Mouse (Mus musculus): Measurements from ENCODE around the gene Micu2. TPM values are rescaled to one million over a fixed set of nuclear protein-coding genes. Genes with fewer than 3 reads are reported as not detected.
A peak's percentile ranks its signal among the peaks of the same experiment; 100 is the strongest.
"Not testable (repeated sequence)": the region's sequence is repeated elsewhere in the genome, so short reads cannot be mapped to it uniquely, and the experiment has no call there.

Micu2 gene
- total and polyA plus RNA-seq, 3 experiments = 22.1 to 77.7 (median 70.3) TPM

GRCm38 (mm10) chr14:57921428-57922131 is 77.5 kb downstream of the Micu2 start:
- TF ChIP-seq POLR2A (IDR thresholded peaks at IDR 0.05; ENCODE audit: insufficient read depth, low read depth, low read length) = 0 out of 2 replicates have a peak, but pooled peaks have one; percentile 28
- TF ChIP-seq EP300 (IDR thresholded peaks at IDR 0.05; ENCODE audit: insufficient read depth, low read depth, low read length) = peak; percentile 79
- TF ChIP-seq CTCF (IDR thresholded peaks at IDR 0.05) = no peak
- H3K4me3 ChIP-seq = no peak overlapping the region
- intact Hi-C loops (cut with DNase I) = no loop called here
- H3K9ac ChIP-seq (ENCODE audit: low read depth, low read length) = no peak overlapping the region
- H3K27ac ChIP-seq = peak overlapping the region; percentile 77
- H3K4me1 ChIP-seq (ENCODE audit: control insufficient read depth, insufficient read depth, low read length) = peaks cover 5% of the 10 kb centered on the region
- DNase-seq = peak in 1 of 2 experiments; percentile 51
- WGBS = 26% methylated on average over 10 of the region's 10 CpGs
- no peaks in the 10 kb centered on the region; the same call in 1 of the 2 replicates for H3K36me3 ChIP-seq (ENCODE audit: control insufficient read depth, insufficient read depth, low read length)
- no peaks in the 10 kb centered on the region for H3K27me3 ChIP-seq (ENCODE audit: control insufficient read depth, insufficient read depth, low read length)
- no peaks in the 10 kb centered on the region for H3K79me2 ChIP-seq (replicated peaks; ENCODE audit: control insufficient read depth, insufficient read depth, low read length)

GRCm38 (mm10) chr14:57920568-57921310 is 78.3 kb downstream of the Micu2 start:
- H3K4me3 ChIP-seq = 0 out of 2 replicates have a peak overlapping the region, but pooled peaks have one; percentile 11
- peaks cover 5% of the 10 kb centered on the region for H3K4me1 ChIP-seq (ENCODE audit: control insufficient read depth, insufficient read depth, low read length)
- no peaks in the 10 kb centered on the region; the same call in none of the 2 replicates for H3K36me3 ChIP-seq (ENCODE audit: control insufficient read depth, insufficient read depth, low read length)
- no peak for TF ChIP-seq CTCF (IDR thresholded peaks at IDR 0.05)
- intact Hi-C loops (cut with DNase I) = no loop called here
- H3K9ac ChIP-seq (ENCODE audit: low read depth, low read length) = no peak overlapping the region
- H3K79me2 ChIP-seq (replicated peaks; ENCODE audit: control insufficient read depth, insufficient read depth, low read length) = no peaks in the 10 kb centered on the region
- peak overlapping the region; percentile 77 for H3K27ac ChIP-seq
- no peaks in the 10 kb centered on the region for H3K27me3 ChIP-seq (ENCODE audit: control insufficient read depth, insufficient read depth, low read length)
- 41% methylated on average over 18 of the region's 18 CpGs for WGBS
- DNase-seq = peak in 1 of 2 experiments; percentile 26

- intact Hi-C loops (cut with DNase I) = loop anchor here (10.0 kb wide), 1 partner anchor 545 kb away; no protein-coding TSS in a partner anchor
- no peak for TF ChIP-seq EP300 (IDR thresholded peaks at IDR 0.05; ENCODE audit: insufficient read depth, low read depth, low read length)
- no peak for TF ChIP-seq CTCF (IDR thresholded peaks at IDR 0.05)
- TF ChIP-seq POLR2A (IDR thresholded peaks at IDR 0.05; ENCODE audit: insufficient read depth, low read depth, low read length) = no peak
- Histone ChIP-seq H3K79me2 (replicated peaks; ENCODE audit: control insufficient read depth, insufficient read depth, low read length) (no peaks in the 10 kb centered on the region), H3K27me3 (ENCODE audit: control insufficient read depth, insufficient read depth, low read length) (no peaks in the 10 kb centered on the region), H3K9ac (ENCODE audit: low read depth, low read length) (no peak overlapping the region), H3K4me3 (no peak overlapping the region), H3K4me1 (ENCODE audit: control insufficient read depth, insufficient read depth, low read length) (peaks cover 5% of the 10 kb centered on the region), H3K27ac (no peak overlapping the region), H3K36me3 (ENCODE audit: control insufficient read depth, insufficient read depth, low read length) (no peaks in the 10 kb centered on the region; the same call in none of the 2 replicates)
- 94% methylated on average over 17 of the region's 17 CpGs for WGBS
- no peak for DNase-seq
Measured at GRCm38 (mm10) chr14:57919148-57919875, 79.8 kb downstream of the Micu2 start.

GRCm38 (mm10) chr14:57915341-57915740 is 83.7 kb downstream of the Micu2 start:
- H3K4me1 ChIP-seq (ENCODE audit: control insufficient read depth, insufficient read depth, low read length) = no peaks in the 10 kb centered on the region
- WGBS = 80% methylated on average over 6 of the region's 6 CpGs
- DNase-seq = no peak
- no peaks in the 10 kb centered on the region for H3K27me3 ChIP-seq (ENCODE audit: control insufficient read depth, insufficient read depth, low read length)
- TF ChIP-seq POLR2A (IDR thresholded peaks at IDR 0.05; ENCODE audit: insufficient read depth, low read depth, low read length) (no peak), CTCF (IDR thresholded peaks at IDR 0.05) (no peak), EP300 (IDR thresholded peaks at IDR 0.05; ENCODE audit: insufficient read depth, low read depth, low read length) (no peak)
- no peak overlapping the region for H3K27ac ChIP-seq
- intact Hi-C loops (cut with DNase I) = loop anchor here (10.0 kb wide), 1 partner anchor 541 kb away; no protein-coding TSS in a partner anchor
- no peaks in the 10 kb centered on the region for H3K79me2 ChIP-seq (replicated peaks; ENCODE audit: control insufficient read depth, insufficient read depth, low read length)
- no peak overlapping the region for H3K4me3 ChIP-seq
- H3K9ac ChIP-seq (ENCODE audit: low read depth, low read length) = no peak overlapping the region
- no peaks in the 10 kb centered on the region; the same call in none of the 2 replicates for H3K36me3 ChIP-seq (ENCODE audit: control insufficient read depth, insufficient read depth, low read length)

GRCm38 (mm10) chr14:57912211-57913007 is 86.7 kb downstream of the Micu2 start:
- H3K9ac ChIP-seq (ENCODE audit: low read depth, low read length); H3K4me1 ChIP-seq (ENCODE audit: control insufficient read depth, insufficient read depth, low read length); H3K27me3 ChIP-seq (ENCODE audit: control insufficient read depth, insufficient read depth, low read length); DNase-seq; H3K36me3 ChIP-seq (ENCODE audit: control insufficient read depth, insufficient read depth, low read length); H3K27ac ChIP-seq; H3K4me3 ChIP-seq; H3K79me2 ChIP-seq (replicated peaks; ENCODE audit: control insufficient read depth, insufficient read depth, low read length): not testable (repeated sequence)
- 47% methylated on average over 1 of the region's 1 CpGs for WGBS
- intact Hi-C loops (cut with DNase I) = loop anchor here (5.0 to 10.0 kb wide), 3 partner anchors 40 to 538 kb away; no protein-coding TSS in a partner anchor

GRCm38 (mm10) chr14:57911787-57912186 is 87.3 kb downstream of the Micu2 start:
- intact Hi-C loops (cut with DNase I) = loop anchor here (2.0 to 10.0 kb wide), 6 partner anchors 29 to 537 kb away; partner anchors contain the start of genes Mrpl57 and Ska3
- DNase-seq = not testable (repeated sequence)

More at GRCm38 (mm10) chr14:57911787-57912186, 87.3 kb downstream of the Micu2 start:
- H3K4me1 ChIP-seq (ENCODE audit: control insufficient read depth, insufficient read depth, low read length); H3K27me3 ChIP-seq (ENCODE audit: control insufficient read depth, insufficient read depth, low read length); H3K27ac ChIP-seq; H3K4me3 ChIP-seq; H3K36me3 ChIP-seq (ENCODE audit: control insufficient read depth, insufficient read depth, low read length); H3K9ac ChIP-seq (ENCODE audit: low read depth, low read length); H3K79me2 ChIP-seq (replicated peaks; ENCODE audit: control insufficient read depth, insufficient read depth, low read length): not testable (repeated sequence)
